Mouse (Mus musculus): ENCODE measurements around the gene Stab1.

The Stab1 gene

GRCm38 (mm10) chr14:31165991-31166630, 2.3 kb downstream of the Stab1 start:
- in situ Hi-C loops (cut with MboI, MseI) = loop anchor here in 1 of 2 experiments (10.0 kb wide), 1 partner anchor 541 kb away; the partner anchor contains the start of gene Prkcd

- in situ Hi-C loops (cut with MboI, MseI) = loop anchor here in 1 of 2 experiments (10.0 kb wide), 1 partner anchor 541 kb away; the partner anchor contains the start of gene Prkcd
These were observed 3.0 kb downstream of the Stab1 start for GRCm38 (mm10) chr14:31165458-31165857.

- in situ Hi-C loops (cut with MboI, MseI) = loop anchor here in 1 of 2 experiments (10.0 kb wide), 1 partner anchor 540 kb away; the partner anchor contains the start of gene Prkcd
These were observed 3.4 kb downstream of the Stab1 start for GRCm38 (mm10) chr14:31165010-31165409.

- in situ Hi-C loops (cut with MboI, MseI) = loop anchor here in 1 of 2 experiments (10.0 kb wide), 1 partner anchor 539 kb away; the partner anchor contains the start of gene Prkcd
These were observed 4.4 kb downstream of the Stab1 start for GRCm38 (mm10) chr14:31164067-31164466.

- in situ Hi-C loops (cut with MboI, MseI) = loop anchor here in 1 of 2 experiments (10.0 kb wide), 1 partner anchor 537 kb away; the partner anchor contains the start of gene Prkcd
These were observed 6.8 kb downstream of the Stab1 start for GRCm38 (mm10) chr14:31161638-31162037.

GRCm38 (mm10) chr14:31161191-31161590, 7.2 kb downstream of the Stab1 start:
- in situ Hi-C loops (cut with MboI, MseI) = loop anchor here in 1 of 2 experiments (10.0 kb wide), 1 partner anchor 536 kb away; the partner anchor contains the start of gene Prkcd

GRCm38 (mm10) chr14:31160196-31161150, 8.0 kb downstream of the Stab1 start:
- in situ Hi-C loops (cut with MboI, MseI) = loop anchor here in 1 of 2 experiments (10.0 kb wide), 1 partner anchor 536 kb away; the partner anchor contains the start of gene Prkcd

GRCm38 (mm10) chr14:31145694-31146093, 22.7 kb downstream of the Stab1 start:
- in situ Hi-C loops (cut with MboI, MseI) = no loop called here

GRCm38 (mm10) chr14:31141011-31141410, 27.4 kb downstream of the Stab1 start:
- in situ Hi-C loops (cut with MboI, MseI) = no loop called here

- in situ Hi-C loops (cut with MboI, MseI) = no loop called here
These were observed 28.3 kb downstream of the Stab1 start for GRCm38 (mm10) chr14:31140141-31140540.

- in situ Hi-C loops (cut with MboI, MseI) = no loop called here
These were observed 28.8 kb downstream of the Stab1 start for GRCm38 (mm10) chr14:31139666-31140065.

- in situ Hi-C loops (cut with MboI, MseI) = no loop called here
These were observed 29.5 kb downstream of the Stab1 start for GRCm38 (mm10) chr14:31138897-31139429.

- in situ Hi-C loops (cut with MboI, MseI) = no loop called here
These were observed 30.1 kb downstream of the Stab1 start for GRCm38 (mm10) chr14:31138219-31138896.

- in situ Hi-C loops (cut with MboI, MseI) = no loop called here
These were observed 30.6 kb downstream of the Stab1 start for GRCm38 (mm10) chr14:31137791-31138190.

GRCm38 (mm10) chr14:31137281-31137595, 31.2 kb downstream of the Stab1 start:
- in situ Hi-C loops (cut with MboI, MseI) = no loop called here

- in situ Hi-C loops (cut with MboI, MseI) = no loop called here
These were observed 31.8 kb downstream of the Stab1 start for GRCm38 (mm10) chr14:31136411-31137280.

- in situ Hi-C loops (cut with MboI, MseI) = no loop called here
These were observed 32.7 kb downstream of the Stab1 start for GRCm38 (mm10) chr14:31135495-31136410.

GRCm38 (mm10) chr14:31134015-31135000, 34.1 kb downstream of the Stab1 start:
- in situ Hi-C loops (cut with MboI, MseI) = no loop called here

All from T-helper 17 cell (primary cell).